Mouse (Mus musculus) adrenal gland, postnatal 0 days (tissue): ENCODE measurements around the gene Use1. TPM values are rescaled to one million over a fixed set of nuclear protein-coding genes. Genes with fewer than 3 reads are reported as not detected.

Source experiments
- polyA plus RNA-seq: library from polyadenylated mRNA; unstranded; fragments of >200 nt; fragmentation: Nextera tagmentation; extraction: Ambion mirVana; gene quantifications from 2 replicates; pipeline ENCODE4 v1.2.1, GENCODE M21; 2015

The Use1 gene
- 227 and 256 TPM in 2 replicates for polyA plus RNA-seq

DNA sequence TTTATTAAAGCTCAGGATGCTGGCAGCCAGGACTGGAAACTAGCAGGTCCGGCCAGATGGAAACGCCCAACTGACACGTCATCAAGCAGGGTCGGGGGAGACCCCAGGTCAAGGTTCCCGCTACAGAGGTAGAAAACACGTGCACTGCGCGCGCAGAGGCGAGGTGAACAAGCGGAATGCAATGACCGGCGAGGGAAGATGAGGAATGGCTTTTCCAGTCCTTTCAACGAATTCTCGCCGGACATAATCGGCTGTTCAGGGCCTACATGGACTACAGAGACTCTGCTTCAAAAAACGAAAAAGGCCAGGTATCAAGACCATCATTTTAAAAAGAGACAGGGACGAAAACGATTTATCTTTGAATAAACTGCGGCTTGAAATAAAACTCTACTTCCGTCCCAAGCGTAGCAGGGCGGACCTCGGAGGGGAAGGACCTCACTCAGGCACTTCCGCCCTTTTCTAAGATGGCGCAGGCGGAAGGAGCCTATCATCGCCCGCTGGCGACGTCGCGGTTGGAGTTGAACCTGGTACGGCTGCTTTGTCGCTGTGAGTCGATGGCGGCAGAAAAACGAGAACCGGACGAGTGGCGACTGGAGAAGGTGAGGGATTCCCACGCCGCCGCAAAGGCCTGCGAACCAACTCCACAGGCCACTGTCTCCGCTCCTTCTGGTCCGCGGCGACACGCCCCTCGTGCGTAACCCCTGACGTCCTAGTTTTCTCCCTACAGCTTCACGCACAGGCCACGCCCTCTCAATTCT, at the start of gene Use1:
Gene Use1, plus strand, starts transcription at position 78 of the 758 bp plus-strand sequence.

DNA sequence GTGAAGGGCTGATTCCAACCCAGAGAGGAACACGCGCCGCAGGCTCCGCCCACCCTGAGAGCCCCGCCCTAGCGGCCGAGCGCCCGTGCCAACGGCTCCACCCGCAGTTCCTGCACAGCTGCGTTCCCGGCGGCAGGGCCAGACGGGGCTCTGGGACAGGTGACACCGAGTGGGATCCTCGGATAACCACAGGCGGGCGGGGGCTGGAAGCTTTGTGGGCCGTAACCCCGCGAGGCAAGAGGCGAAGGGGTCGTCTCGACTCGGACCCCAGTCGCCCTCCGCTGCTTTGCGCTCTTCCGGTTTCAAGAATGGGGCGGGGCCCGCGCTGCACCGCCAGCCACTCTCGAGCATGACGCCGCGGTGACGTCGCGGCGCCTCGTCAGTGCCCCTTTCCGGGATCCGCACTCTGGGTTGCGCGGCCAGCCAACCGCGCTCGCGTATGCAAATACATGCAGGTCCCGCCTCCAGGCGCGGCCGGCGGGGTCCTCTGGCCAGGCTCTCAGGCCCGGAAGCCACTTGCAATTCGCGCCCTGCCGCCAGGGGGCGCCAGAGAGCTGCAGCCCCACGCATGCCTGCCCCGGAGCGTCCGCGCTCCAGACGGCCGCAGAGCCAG, 4.7 kb downstream of the Use1 start, which contains the start of gene Ocel1:
Gene Ocel1, plus strand, starts transcription at position 63 of the 613 bp plus-strand sequence.

DNA sequence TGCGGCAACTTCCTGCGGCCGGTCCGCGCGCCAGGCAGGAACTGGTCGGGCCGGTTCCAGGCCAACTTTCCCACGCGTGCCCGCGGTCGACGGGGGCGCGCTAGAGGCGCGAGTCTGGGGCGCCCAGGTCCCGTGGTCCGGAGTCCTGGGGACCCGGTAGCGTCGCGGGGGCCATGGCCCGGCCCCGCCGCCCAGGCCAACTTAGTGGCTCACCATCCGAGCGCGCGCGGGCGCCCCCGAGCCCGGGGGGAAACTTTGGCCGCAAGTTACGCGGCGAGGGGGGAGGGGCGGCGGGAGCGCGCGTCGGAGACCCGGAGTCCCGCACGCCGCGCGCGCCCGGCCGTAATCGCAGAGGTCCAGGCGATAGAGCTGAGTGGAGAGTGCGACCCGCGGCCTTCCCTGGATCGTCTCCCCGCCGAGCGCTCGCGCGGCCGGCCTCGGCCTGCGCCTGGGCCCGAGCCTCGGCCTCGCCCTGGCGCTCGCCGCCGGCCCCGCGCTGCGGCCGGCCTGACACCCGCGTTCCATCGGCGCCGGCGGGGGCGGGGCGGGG, 14.8 kb downstream of the Use1 start, which contains the start of gene Nr2f6:
Gene Nr2f6, minus strand, starts transcription at position 540 of the 550 bp plus-strand sequence.

GRCm38 (mm10) chr8:71395629-71396028, 29.0 kb downstream of the Use1 start, which contains the start of gene Ushbp1:
TSS of gene Ushbp1 (minus strand) at chr8:71395802.

GRCm38 (mm10) chr8:71396639-71397305, 30.1 kb downstream of the Use1 start, which contains the start of gene Babam1:
TSS of gene Babam1 (plus strand) at chr8:71396861.

DNA sequence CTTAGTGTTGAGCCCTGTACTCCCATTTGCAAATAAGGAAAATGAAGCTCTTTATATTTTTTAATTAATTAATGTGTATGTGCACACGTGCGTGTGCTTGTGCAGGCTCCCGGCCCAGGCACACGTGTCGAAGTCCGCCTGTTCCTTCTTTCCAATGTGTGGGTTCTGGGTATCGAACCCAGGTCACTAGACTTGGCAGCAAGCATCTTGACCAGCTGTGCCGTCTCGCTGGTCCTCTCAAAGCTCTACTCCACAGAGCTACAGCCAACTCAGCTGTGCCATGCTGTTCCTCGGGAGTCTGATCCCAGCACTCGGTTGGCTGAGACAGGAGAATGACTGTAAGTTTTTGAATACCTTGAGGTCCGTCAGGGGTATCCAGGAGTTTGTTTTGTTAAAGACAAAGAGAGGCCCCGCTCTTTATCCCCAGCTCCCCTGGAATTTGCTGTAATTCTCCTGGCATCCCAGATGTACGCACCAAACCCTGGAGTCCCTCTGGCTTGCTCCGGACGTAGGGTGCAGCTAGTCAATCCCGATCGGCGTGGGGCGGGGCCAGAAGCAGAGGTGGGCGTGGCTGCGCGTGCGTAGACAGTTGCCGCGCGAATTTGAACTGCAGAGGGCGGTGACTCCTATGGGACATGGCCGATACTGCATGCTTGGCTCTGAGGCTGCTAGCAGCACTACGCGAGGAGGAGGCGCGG, 38.9 kb downstream of the Use1 start, which contains the start of gene Ankle1:
Gene Ankle1, plus strand, starts transcription at position 610 of the 698 bp plus-strand sequence.

Other genes starting within 250 kb of the Use1 start
- 6.9 and 8.4 TPM in 2 replicates for gene Myo9b, start 94.1 kb upstream of the Use1 start, polyA plus RNA-seq
- gene Haus8, start 93.9 kb upstream of the Use1 start, polyA plus RNA-seq = 16.6 and 24.7 TPM in 2 replicates
- gene Ocel1, start 4.5 kb downstream of the Use1 start, polyA plus RNA-seq = 6.7 and 12.3 TPM in 2 replicates
- gene Nr2f6, start 15.1 kb downstream of the Use1 start, polyA plus RNA-seq = 51.9 and 63.0 TPM in 2 replicates
- gene Ushbp1, start 29.0 kb downstream of the Use1 start, polyA plus RNA-seq = 6.3 and 13.0 TPM in 2 replicates
- 78.6 and 106 TPM in 2 replicates for gene Babam1, start 30.0 kb downstream of the Use1 start, polyA plus RNA-seq
- gene Ankle1, start 39.2 kb downstream of the Use1 start, polyA plus RNA-seq = 5.0 and 7.8 TPM in 2 replicates
- gene Abhd8, start 96.8 kb downstream of the Use1 start, polyA plus RNA-seq = 65.5 and 72.8 TPM in 2 replicates
- gene Mrpl34, start 98.1 kb downstream of the Use1 start, polyA plus RNA-seq = 169 and 185 TPM in 2 replicates
- gene Dda1, start 102.4 kb downstream of the Use1 start, polyA plus RNA-seq = 75.4 and 78.6 TPM in 2 replicates
- gene Ano8, start 119.1 kb downstream of the Use1 start, polyA plus RNA-seq = 3.3 and 4.4 TPM in 2 replicates
- 9.8 and 11.8 TPM in 2 replicates for gene Gtpbp3, start 121.3 kb downstream of the Use1 start, polyA plus RNA-seq
- 65.2 and 131 TPM in 2 replicates for gene Plvap, start 144.9 kb downstream of the Use1 start, polyA plus RNA-seq
- gene Ccdc194, start 158.9 kb downstream of the Use1 start, polyA plus RNA-seq = not detected in 2 replicates
- 85.3 and 125 TPM in 2 replicates for gene Bst2, start 170.6 kb downstream of the Use1 start, polyA plus RNA-seq
- gene Mvb12a, start 176.1 kb downstream of the Use1 start, polyA plus RNA-seq = 141 TPM in 2 replicates
- gene Tmem221, start 192.0 kb downstream of the Use1 start, polyA plus RNA-seq = 7.8 and 15.0 TPM in 2 replicates
- gene Nxnl1, start 199.8 kb downstream of the Use1 start, polyA plus RNA-seq = 0.24 and 0.70 TPM in 2 replicates
- gene Slc27a1, start 202.0 kb downstream of the Use1 start, polyA plus RNA-seq = 38.9 and 85.2 TPM in 2 replicates
- gene Pgls, start 225.3 kb downstream of the Use1 start, polyA plus RNA-seq = 274 and 329 TPM in 2 replicates
- gene Fam129c, start 230.8 kb downstream of the Use1 start, polyA plus RNA-seq = 0.90 and 1.8 TPM in 2 replicates
- 53.2 and 58.1 TPM in 2 replicates for gene Colgalt1, start 244.2 kb downstream of the Use1 start, polyA plus RNA-seq